Mouse (Mus musculus) Patski (cell line): ENCODE measurements at regions not wholly inside any gene's neighbourhood (a gene's known extent, or its start where the extent isn't known, plus 50 kb on each side); places are given as distances from the start of the nearest gene placed in this dataset.

Source experiments
- ATAC-seq: fragments of 100-300 bp; one replicate; pipeline ENCODE4 v1.8.0; 2021
- CTCF ChIA-PET: fragments of 350-600 bp; sonication (Branson Sonifier 250); formaldehyde crosslinking; loops from one replicate; lab custom pipeline; 2022; ENCODE audit warnings: inconsistent platforms; lab: Charles Lee
- POLR2A ChIA-PET: fragments of 350-600 bp; sonication (Branson Sonifier 250); formaldehyde crosslinking; loops from one replicate; lab custom pipeline; 2022; ENCODE audit warnings: antibody characterized with exemption, inconsistent platforms; lab: Charles Lee
- DNase-seq: peaks from one replicate; pipeline ENCODE4 v3.0.0-alpha.2; 2011; ENCODE audit warnings: low read depth, low spot score
- H3K27me3 ChIP-seq: fragments of 371-371 bp; one replicate; pipeline ENCODE4 v1.5.1; 2021
- CTCF ChIP-seq: fragments of 100-300 bp; IDR thresholded peaks from one replicate; pipeline ENCODE4 v1.5.1; 2021
- in situ Hi-C: fragments of 300-500 bp; cut with MboI; formaldehyde crosslinking; loops from 3 replicates; pipeline ENCODE4 v1.11.1; 2018; ENCODE audit warnings: low pct_unique_long_range_greater_than_20kb, mixed read lengths

DNA sequence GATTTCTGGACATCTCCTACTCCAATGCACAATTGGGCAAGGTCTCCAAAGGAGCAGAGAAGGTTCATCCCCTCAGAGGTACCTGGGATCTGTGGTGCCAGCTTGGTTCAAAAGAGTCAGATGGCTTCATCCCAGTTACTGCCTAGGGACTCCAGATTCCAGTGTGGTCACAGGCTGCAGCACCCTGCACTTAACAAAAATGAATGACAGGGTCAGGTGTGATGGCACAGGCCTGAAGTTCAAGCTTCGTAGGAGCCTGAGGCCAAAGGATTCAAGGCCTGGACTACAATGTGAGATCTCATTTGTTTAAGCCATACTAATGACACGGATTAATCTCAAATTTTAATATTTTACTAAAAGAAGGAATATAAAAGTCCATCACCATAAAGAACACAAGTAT is 209.1 kb downstream of the Gm26897 start:
- in situ Hi-C loops: no loop called here
- POLR2A ChIA-PET: interaction anchor here (0.7 kb wide), 1 partner anchor 223 kb away, joined by 3 read pairs; no protein-coding TSS in a partner anchor
- CTCF ChIA-PET: interaction anchor here (1.0 kb wide), 1 partner anchor 10 kb away, joined by 3 read pairs; no protein-coding TSS in a partner anchor
- ATAC-seq: no peak
- DNase-seq: no peak
- no peaks in the 10 kb centered on the region for H3K27me3 ChIP-seq
- no peak for TF ChIP-seq CTCF

DNA sequence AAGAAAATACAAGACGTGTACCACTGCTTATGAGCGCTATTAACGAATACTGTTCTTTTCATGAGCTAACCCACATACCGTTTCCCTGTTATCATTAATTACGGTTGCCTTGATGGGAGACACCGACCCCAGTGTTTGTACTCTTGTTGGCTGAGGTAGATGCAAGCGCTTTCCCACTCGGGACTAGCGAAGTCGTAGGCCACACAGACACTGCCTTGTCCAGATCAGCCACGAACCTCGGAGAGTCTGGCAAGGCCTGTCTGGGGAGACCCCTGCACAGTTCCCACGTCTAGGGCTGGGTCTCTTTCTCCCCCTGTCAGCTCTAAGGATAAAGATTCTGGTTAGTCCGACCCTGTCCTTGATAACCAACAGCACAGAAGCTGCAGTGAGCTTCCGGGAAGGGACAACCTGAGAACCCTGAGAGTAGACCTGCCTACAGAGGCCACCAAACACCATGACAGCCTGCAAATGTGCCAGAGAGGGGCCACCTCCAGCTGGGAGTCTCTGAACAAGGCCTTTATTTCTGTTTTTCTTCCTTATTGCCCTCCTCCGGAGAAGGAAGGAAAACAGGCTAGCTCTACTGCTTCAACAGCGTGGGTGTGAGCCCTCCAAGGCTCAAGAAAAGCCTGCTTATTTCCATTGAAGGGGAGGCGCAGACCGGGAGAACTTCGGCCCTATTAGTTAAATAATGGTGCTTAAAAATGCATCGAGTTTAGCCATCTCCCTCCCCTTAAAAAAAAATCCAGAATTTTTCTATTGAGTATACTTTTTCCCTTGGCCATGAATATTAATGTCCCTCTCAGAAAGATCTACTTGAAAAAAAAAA is 209.8 kb downstream of the Gm26897 start:
- in situ Hi-C loops: no loop called here
- H3K27me3 ChIP-seq: no peaks in the 10 kb centered on the region
- DNase-seq (no peak), ATAC-seq (no peak)
- POLR2A ChIA-PET: interaction anchor here (0.7 kb wide), 1 partner anchor 222 kb away, joined by 3 read pairs; no protein-coding TSS in a partner anchor
- no peak for TF ChIP-seq CTCF
- CTCF ChIA-PET: interaction anchor here (1.0 kb wide), 1 partner anchor 10 kb away, joined by 3 read pairs; no protein-coding TSS in a partner anchor

DNA sequence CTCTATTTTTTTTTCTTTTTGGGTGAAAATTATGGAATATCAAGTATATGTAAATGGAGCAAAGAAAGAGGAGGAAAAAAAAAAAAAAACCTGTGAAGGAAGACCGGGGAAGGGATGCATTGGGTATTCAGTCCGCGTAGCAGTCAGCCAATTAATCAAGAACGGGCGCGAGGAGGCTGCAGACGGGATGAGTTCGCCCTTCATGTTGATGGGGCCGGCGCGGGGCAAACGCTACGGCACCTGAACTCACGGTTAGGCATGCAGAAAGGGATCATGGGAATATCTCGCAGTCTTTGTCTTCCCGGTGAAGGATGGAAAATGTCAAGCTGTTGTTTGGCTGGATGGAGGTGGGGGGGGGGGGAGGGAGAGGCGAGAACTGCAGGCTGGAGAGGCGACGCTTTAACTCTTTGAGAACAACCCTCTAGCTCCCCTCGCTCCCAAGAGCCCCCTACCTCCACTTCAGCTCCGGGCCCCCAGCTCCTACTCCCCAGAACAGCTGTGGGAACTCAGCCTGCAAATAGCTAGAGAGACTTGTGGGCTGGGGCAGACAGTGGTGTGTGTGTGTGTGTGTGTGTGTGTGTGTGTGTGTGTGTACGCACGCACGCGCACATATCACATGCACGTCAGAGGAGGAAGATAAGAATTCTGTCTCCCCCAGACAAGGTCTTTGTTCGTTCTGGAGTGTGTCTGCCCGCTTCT is 210.7 kb downstream of the Gm26897 start:
- H3K27me3 ChIP-seq: no peaks in the 10 kb centered on the region
- DNase-seq: no peak
- in situ Hi-C loops: no loop called here
- ChIA-PET POLR2A (no interaction called here), CTCF (no interaction called here)
- ATAC-seq: no peak
- TF ChIP-seq CTCF: no peak

DNA sequence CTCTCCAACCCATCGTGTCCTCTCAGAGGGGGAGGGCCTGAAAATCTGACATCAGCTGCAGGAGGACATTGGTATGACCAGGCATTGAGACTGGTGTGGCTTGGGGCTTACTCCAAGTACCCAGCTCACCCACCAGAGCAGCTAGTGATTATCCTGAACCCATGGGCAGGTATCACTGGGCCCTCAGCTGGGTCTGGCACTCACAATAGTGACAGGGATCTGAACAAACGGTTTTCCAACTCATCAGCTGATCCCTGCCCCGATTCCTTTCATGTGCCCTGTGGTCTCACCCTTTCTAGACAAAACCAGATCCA is 211.2 kb downstream of the Gm26897 start:
- CTCF ChIA-PET: no interaction called here
- H3K27me3 ChIP-seq: no peaks in the 10 kb centered on the region
- POLR2A ChIA-PET: no interaction called here
- in situ Hi-C loops: no loop called here
- ATAC-seq (no peak), DNase-seq (no peak)
- no peak for TF ChIP-seq CTCF

DNA sequence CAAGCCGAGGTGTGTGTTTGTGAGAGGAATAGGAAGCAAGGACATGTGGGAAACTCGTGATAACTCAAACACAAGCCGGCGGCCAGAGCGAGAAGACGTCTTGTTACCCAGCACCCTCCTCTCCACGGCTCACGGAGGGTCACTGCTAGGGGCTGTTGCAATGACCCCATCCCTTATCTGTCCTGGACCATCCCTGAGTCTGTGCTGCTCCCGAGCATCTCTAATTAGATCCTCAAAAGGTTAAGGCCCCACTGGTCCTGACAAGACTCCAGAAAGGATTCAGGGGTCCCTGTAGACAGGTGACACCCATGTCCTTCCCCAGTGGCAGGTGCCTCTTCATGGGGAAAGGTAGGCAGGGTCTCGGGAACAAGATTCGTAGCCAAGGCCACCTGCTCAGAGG is 212.6 kb downstream of the Gm26897 start:
- ATAC-seq (no peak), DNase-seq (no peak)
- H3K27me3 ChIP-seq: no peaks in the 10 kb centered on the region
- no peak for TF ChIP-seq CTCF
- CTCF ChIA-PET: no interaction called here
- in situ Hi-C loops: no loop called here
- POLR2A ChIA-PET: no interaction called here

DNA sequence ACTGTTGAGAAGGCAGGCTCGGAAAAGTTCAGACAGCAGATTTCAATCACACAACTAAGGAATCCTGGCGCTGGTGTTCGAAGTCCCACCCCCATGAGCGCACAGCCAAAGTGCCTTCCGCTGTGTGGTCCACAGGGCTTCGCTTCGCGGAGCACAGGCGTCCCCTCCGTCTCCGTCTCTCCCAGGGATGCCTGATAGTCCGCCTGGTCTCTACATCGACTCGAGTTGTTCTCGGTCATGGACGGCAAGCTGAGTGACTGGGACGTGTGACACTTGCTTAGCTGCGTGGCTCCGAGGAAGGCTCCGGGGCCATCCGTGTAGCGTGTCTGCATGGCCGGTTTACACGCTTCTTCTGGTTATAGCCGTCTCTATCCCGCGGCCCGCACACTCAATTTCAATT is 224.0 kb downstream of the Gm26897 start:
- ATAC-seq (no peak), DNase-seq (no peak)
- no peak for TF ChIP-seq CTCF
- in situ Hi-C loops: no loop called here
- ChIA-PET CTCF (no interaction called here), POLR2A (no interaction called here)
- peaks cover 13% of the 10 kb centered on the region for H3K27me3 ChIP-seq

DNA sequence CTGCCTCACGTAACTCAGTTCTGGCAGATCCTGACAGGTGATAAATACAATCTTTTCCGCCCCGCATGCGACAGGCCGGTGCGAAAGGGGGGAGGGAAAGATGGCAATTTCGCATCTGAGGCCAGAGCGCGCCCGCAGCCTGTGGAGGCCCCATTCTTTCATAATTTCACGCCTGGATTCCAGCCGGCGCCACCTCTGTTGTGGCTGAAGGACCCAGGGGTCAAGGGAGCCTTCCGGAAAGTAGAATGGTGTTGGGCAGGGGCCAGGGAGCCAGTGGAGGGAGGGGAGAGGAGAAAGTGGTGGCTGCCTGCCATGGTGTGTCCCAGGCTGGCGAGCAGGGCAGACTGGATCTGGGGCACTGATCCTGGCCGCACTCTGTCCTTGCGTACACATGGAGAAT is 224.5 kb downstream of the Gm26897 start:
- ATAC-seq (no peak), DNase-seq (no peak)
- POLR2A ChIA-PET: no interaction called here
- CTCF ChIA-PET: no interaction called here
- no peak for TF ChIP-seq CTCF
- in situ Hi-C loops: no loop called here
- H3K27me3 ChIP-seq: peaks cover 13% of the 10 kb centered on the region

DNA sequence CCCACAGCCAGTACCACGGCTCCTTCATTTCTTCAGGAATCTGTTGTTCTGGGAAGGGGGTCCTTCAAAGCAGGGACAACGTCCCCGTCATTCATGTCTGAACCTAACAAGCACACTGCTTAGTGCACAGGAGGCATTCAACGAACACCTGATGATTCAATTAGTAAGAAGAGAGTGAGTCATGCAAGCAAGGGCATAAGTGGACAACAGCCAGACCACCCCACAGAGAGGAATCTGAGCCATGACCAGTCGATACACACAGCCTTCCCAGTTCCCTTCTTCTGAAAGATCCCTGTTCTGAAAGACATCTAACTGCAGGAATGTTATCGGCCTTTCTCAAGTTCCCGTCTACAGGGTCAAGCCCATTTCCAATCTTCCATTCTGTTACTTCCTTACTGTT is 231.6 kb downstream of the Gm26897 start:
- in situ Hi-C loops: no loop called here
- no peak for TF ChIP-seq CTCF
- DNase-seq (no peak), ATAC-seq (no peak)
- ChIA-PET POLR2A (no interaction called here), CTCF (no interaction called here)
- peaks cover 5% of the 10 kb centered on the region for H3K27me3 ChIP-seq

DNA sequence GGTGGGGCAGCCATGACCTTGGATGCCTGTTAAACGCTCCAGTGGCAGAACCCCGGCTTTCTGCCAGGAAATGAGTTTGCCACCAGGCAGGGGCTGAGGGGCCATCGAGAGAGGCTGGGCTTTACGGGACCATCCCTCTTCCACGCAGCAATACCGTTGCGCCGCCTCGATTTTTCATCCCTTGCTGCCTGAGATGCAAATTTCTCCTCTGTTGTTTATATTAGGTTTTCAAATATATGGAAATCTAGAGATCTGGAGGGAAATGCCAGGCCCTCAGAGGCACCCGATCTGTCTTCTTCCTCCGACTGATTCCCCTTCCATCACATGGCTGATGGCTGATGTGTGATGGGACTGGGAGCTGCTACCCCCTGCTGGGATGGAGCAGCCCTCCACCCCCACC is 234.4 kb downstream of the Gm26897 start:
- POLR2A ChIA-PET: no interaction called here
- in situ Hi-C loops: no loop called here
- no peak for DNase-seq
- no peaks in the 10 kb centered on the region for H3K27me3 ChIP-seq
- CTCF ChIA-PET: no interaction called here
- no peak for TF ChIP-seq CTCF
- no peak for ATAC-seq

DNA sequence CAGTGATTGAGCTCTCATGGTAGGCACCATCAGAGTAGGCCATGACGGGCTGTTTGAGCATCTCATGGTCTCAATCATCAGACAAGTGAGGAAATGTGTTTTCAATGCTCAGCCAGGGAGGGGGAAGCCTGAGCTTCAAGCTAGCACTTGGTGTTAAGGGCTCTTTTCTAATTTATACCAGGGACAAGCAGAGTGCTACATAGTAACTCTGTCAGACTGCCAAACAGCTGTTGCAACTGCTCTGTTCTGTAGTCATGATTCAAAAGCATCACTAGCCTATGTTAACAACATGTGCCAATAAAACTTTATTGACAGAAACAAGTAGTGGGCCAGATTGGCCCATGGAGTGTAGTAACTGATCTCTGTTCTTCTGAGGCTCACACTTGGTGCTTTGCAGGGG is 235.0 kb downstream of the Gm26897 start:
- no peak for DNase-seq
- in situ Hi-C loops: no loop called here
- ChIA-PET CTCF (no interaction called here), POLR2A (interaction anchor here (0.6 to 0.9 kb wide), 2 partner anchors 114 to 272 kb away, joined by 3 read pairs; no protein-coding TSS in a partner anchor)
- no peaks in the 10 kb centered on the region for H3K27me3 ChIP-seq
- ATAC-seq: no peak
- no peak for TF ChIP-seq CTCF

DNA sequence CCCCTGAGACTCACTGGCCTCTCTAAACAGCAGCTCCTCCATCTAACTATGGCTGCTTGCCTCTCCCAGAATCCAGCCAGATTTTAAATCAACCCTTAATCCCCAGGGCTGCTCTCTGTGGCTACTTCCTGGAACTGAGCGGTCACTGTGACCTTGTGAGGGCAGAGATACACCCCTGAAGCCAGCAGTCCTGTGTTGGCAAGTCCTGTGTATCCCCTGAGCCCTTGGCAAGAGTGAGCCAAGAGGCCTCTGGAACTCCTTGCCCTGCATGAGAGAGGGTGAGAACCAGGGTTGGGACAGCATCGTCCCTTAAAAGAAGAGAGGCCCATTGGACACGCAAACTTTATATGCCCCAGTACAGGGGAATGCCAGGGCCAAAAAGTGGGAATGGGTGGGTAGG is 237.5 kb downstream of the Gm26897 start:
- no peak for DNase-seq
- ChIA-PET CTCF (no interaction called here), POLR2A (no interaction called here)
- no peaks in the 10 kb centered on the region for H3K27me3 ChIP-seq
- ATAC-seq: no peak
- in situ Hi-C loops: no loop called here
- TF ChIP-seq CTCF: no peak
